13 mouse cellular contexts compared by ENCODE assay signal in the genomic region with DNA sequence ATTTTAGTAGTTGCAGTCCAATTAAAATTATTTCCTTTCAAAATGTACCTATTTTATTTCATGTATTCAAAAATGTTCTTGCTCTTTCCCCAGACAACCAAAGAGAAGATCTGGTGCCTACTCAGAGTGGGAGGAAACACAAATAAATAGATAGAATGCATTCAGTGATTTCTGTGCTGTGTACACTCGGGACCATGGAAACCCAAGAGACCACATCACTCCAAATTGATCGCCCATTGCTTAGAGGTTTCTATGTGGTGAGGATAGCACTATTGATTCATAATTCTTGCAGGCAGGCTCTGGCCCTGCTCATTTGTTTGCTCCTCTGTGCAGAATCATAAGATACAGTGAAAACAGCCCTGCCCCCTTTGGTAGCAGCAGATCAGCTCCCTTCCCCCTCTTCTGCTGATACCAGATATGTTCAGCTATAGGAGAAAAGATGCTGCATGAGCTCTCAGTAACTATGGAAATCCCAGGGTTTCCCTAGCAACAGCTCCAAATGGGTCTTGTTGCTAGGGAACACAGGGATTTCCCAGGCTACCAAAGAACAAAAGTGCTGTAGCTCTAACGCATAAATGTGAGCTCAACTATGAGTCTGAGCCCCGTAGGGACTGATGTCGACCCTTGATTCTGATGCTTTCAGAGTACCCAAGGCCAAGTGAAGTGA. TPM values are rescaled to one million over a fixed set of nuclear protein-coding genes. Genes with fewer than 3 reads are reported as not detected.
DNase-seq lines count a peak whose midpoint lies in the region; ATAC-seq lines count a peak whose summit lies in the region.
"Had no signal": no experiment of that assay in that cellular context is flagged by ENCODE, and none has a peak within 500 bp of the region (broad histone marks: within the 10 kb centered on the region; RNA-seq: fewer than 3 reads in every experiment).

No protein-coding gene starts in this region.

- H3K4me3 ChIP-seq in forebrain, embryonic 13.5 days = no peak overlapping the region
- no peak overlapping the region for H3K4me3 ChIP-seq in hindbrain, embryonic 12.5 days
- H3K4me3 ChIP-seq in heart, embryonic 10.5 days = no peak overlapping the region
- H3K4me3 ChIP-seq: limb, embryonic 12.5 days had no signal

- peak overlapping the region; percentile 27 for H3K4me2 ChIP-seq in forebrain, embryonic 13.5 days
- H3K4me2 ChIP-seq in hindbrain, embryonic 12.5 days (replicated peaks) = no peak overlapping the region
- H3K4me2 ChIP-seq: limb, embryonic 12.5 days had no signal

- H3K4me1 ChIP-seq in forebrain, embryonic 13.5 days = peaks cover 5% of the 10 kb centered on the region; the same call in 1 of the 2 replicates
- H3K4me1 ChIP-seq in hindbrain, embryonic 12.5 days = no peaks in the 10 kb centered on the region; the same call in 1 of the 2 replicates
- no peaks in the 10 kb centered on the region for H3K4me1 ChIP-seq in heart, embryonic 10.5 days
- H3K4me1 ChIP-seq: limb, embryonic 12.5 days had no signal

- peak overlapping the region; percentile 80 for H3K27ac ChIP-seq in forebrain, embryonic 13.5 days
- H3K27ac ChIP-seq in hindbrain, embryonic 12.5 days = peak overlapping the region; percentile 77
- H3K27ac ChIP-seq in heart, embryonic 10.5 days = no peak overlapping the region
- H3K27ac ChIP-seq: limb, embryonic 12.5 days; macrophage had no signal

- no peak overlapping the region for H3K9ac ChIP-seq in forebrain, embryonic 13.5 days
- H3K9ac ChIP-seq in hindbrain, embryonic 12.5 days = no peak overlapping the region
- H3K9ac ChIP-seq: limb, embryonic 12.5 days had no signal

- H3K9me3 ChIP-seq in forebrain, embryonic 13.5 days (replicated peaks) = no peaks in the 10 kb centered on the region
- H3K9me3 ChIP-seq in hindbrain, embryonic 12.5 days (replicated peaks) = no peaks in the 10 kb centered on the region
- no peaks in the 10 kb centered on the region for H3K9me3 ChIP-seq in heart, embryonic 10.5 days
- H3K9me3 ChIP-seq: G1E; limb, embryonic 12.5 days had no signal

- intact Hi-C loops in left cerebral cortex, postnatal 25 days (cut with DNase I) = no loop called here

- 38% methylated on average over 5 of the region's 5 CpGs for WGBS in forebrain, embryonic 13.5 days
- 48% methylated on average over 5 of the region's 5 CpGs for whole genome bisulfite sequencing in hindbrain, embryonic 12.5 days
- 72% methylated on average over 5 of the region's 5 CpGs for WGBS in heart, embryonic 10.5 days

- no peaks in the 10 kb centered on the region for H3K27me3 ChIP-seq in forebrain, embryonic 13.5 days
- H3K27me3 ChIP-seq in hindbrain, embryonic 12.5 days = no peaks in the 10 kb centered on the region
- no peaks in the 10 kb centered on the region for H3K27me3 ChIP-seq in heart, embryonic 10.5 days (ENCODE audit: insufficient read depth, poor library complexity, severe bottlenecking)
- H3K27me3 ChIP-seq: limb, embryonic 12.5 days had no signal

- peak; percentile 62 to 77 for DNase-seq in left cerebral cortex, postnatal 25 days (ENCODE audit: low spot score in 2 of 2)
- DNase-seq in retina, embryonic 14.5 days (ENCODE audit: low spot score) = peak; percentile 32
- no peak for DNase-seq in ovary, postnatal 36 days (ENCODE audit: low spot score)
- DNase-seq in liver = no peak
- DNase-seq in cerebellum, adult 18-20 months = no peak
- DNase-seq in heart, embryonic 10.5 days (ENCODE audit: low spot score) = no peak
- DNase-seq: heart, postnatal 10 days; spleen, adult 18-20 months had no signal

- H3K36me3 ChIP-seq in forebrain, embryonic 13.5 days (ENCODE audit: poor library complexity, severe bottlenecking) = no peaks in the 10 kb centered on the region
- no peaks in the 10 kb centered on the region for H3K36me3 ChIP-seq in hindbrain, embryonic 12.5 days
- no peaks in the 10 kb centered on the region for H3K36me3 ChIP-seq in heart, embryonic 10.5 days
- H3K36me3 ChIP-seq: G1E; limb, embryonic 12.5 days had no signal

- ATAC-seq in forebrain, embryonic 13.5 days = peak; percentile 98
- ATAC-seq in hindbrain, embryonic 12.5 days (ENCODE audit: low FRiP score) = peak; percentile 97

RNA-seq across cellular contexts. Expression of a gene that starts 22.7 kb away (rescaled TPM):
- polyA plus RNA-seq in forebrain, embryonic 13.5 days (2015; fragmentation: Nextera tagmentation; extraction: Ambion mirVana) = 104 TPM in 2 replicates
- polyA plus RNA-seq in hindbrain, embryonic 12.5 days (2016; fragmentation: Nextera tagmentation; extraction: Ambion mirVana) = 86.6 and 106 TPM in 2 replicates
- total RNA-seq in left cerebral cortex, postnatal 25 days (2021) = 10 to 100 TPM; 51.5 to 52.6 TPM
- polyA plus RNA-seq in heart, embryonic 10.5 days (2016; fragmentation: Nextera tagmentation; extraction: Ambion mirVana) = 54.8 and 60.5 TPM in 2 replicates

RNA-seq across cellular contexts. Expression of a gene that starts 22.8 kb away (rescaled TPM):
- polyA plus RNA-seq in forebrain, embryonic 13.5 days (2015; fragmentation: Nextera tagmentation; extraction: Ambion mirVana) = 37.4 and 39.1 TPM in 2 replicates
- polyA plus RNA-seq in hindbrain, embryonic 12.5 days (2016; fragmentation: Nextera tagmentation; extraction: Ambion mirVana) = 35.8 and 37.6 TPM in 2 replicates
- total RNA-seq in left cerebral cortex, postnatal 25 days (2021) = 10 to 100 TPM; 23.0 to 25.8 TPM
- polyA plus RNA-seq in heart, embryonic 10.5 days (2016; fragmentation: Nextera tagmentation; extraction: Ambion mirVana) = 21.4 and 23.0 TPM in 2 replicates

Comparison
In these comparisons a context has a peak if more than half of its experiments do, and no peak if none do; other contexts are left out.
1. DNase-seq: peak in left cerebral cortex, postnatal 25 days (2 of 2) and retina, embryonic 14.5 days (single experiment); none in ovary, postnatal 36 days (single experiment), liver (single experiment), cerebellum, adult 18-20 months (0 of 2) and heart, embryonic 10.5 days (single experiment).